Mouse (Mus musculus): Measurements from ENCODE around the gene Pld3.

DNA sequence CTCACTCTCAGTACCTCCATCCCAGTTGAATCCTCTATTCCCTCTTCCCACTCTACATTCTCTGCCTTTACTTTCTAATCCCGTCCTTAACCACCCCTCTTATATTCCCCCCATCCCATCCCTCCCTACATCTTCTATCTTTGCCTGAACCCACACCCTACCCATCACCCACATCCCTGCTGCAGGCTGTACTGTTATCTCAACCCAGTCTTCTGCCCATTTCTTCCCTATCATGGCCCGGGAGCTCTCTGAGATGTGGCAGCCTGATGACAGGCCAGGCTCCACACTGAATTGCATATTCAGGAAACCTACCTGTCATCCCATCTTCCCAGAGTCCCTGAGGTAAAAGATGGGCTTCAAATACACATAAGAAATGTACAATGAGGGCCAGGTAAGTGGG, 14.2 kb downstream of the Pld3 start:
- TF ChIP-seq CHD2 (IDR thresholded peaks at IDR 0.05; ENCODE audit: low read depth, low read length) (no peak), HCFC1 (IDR thresholded peaks at IDR 0.05; ENCODE audit: borderline replicate concordance, insufficient read depth, low read length) (no peak), ZNF384 (IDR thresholded peaks at IDR 0.05; ENCODE audit: low read depth, low read length) (no peak), ZC3H11A (IDR thresholded peaks at IDR 0.05; ENCODE audit: borderline replicate concordance, low read depth, low read length) (no peak), MAFK (IDR thresholded peaks at IDR 0.05; ENCODE audit: insufficient read depth, low read depth, low read length) (no peak)
